Mouse (Mus musculus) layer of hippocampus, adult 8-10 months (tissue): ENCODE data around the gene Igdcc4. TPM values are rescaled to one million over a fixed set of nuclear protein-coding genes. Genes with fewer than 3 reads are reported as not detected.
"Not testable (repeated sequence)": the region's sequence is repeated elsewhere in the genome, so short reads cannot be mapped to it uniquely, and the experiment has no call there.

ENCODE experiments used
- DNase-seq, 2 experiments: peaks; one replicate each; pipeline ENCODE4 v3.0.0; 2022; ENCODE audit warnings: low spot score in 2 of 2
- total RNA-seq, 4 experiments: library from RNA; stranded (reverse); gene quantifications; 2 replicates each; pipeline ENCODE4 v1.2.4; 2022

The Igdcc4 gene
- total RNA-seq = 10 to 100 TPM; 44.3 to 49.9 (median 46.7) TPM

- DNase-seq = no peak
Measured at GRCm38 (mm10) chr9:65100991-65101685, at the start of gene Igdcc4. TSS of gene Igdcc4 (plus strand) at chr9:65101486.

GRCm38 (mm10) chr9:65064251-65064650, 37.0 kb upstream of the Igdcc4 start:
- no peak for DNase-seq

- no peak for DNase-seq
Measured at GRCm38 (mm10) chr9:65070587-65070986, 30.7 kb upstream of the Igdcc4 start.

GRCm38 (mm10) chr9:65073555-65073954, 27.7 kb upstream of the Igdcc4 start:
- DNase-seq = no peak

- no peak for DNase-seq
Measured at GRCm38 (mm10) chr9:65074251-65074650, 27.0 kb upstream of the Igdcc4 start.

- DNase-seq = no peak
Measured at GRCm38 (mm10) chr9:65074855-65075493, 26.3 kb upstream of the Igdcc4 start.

- DNase-seq = no peak
Measured at GRCm38 (mm10) chr9:65077536-65077935, 23.8 kb upstream of the Igdcc4 start.

GRCm38 (mm10) chr9:65080141-65080540, 21.1 kb upstream of the Igdcc4 start:
- not testable (repeated sequence) for DNase-seq

- no peak for DNase-seq
Measured at GRCm38 (mm10) chr9:65083075-65083765, 18.1 kb upstream of the Igdcc4 start.

GRCm38 (mm10) chr9:65084198-65084807, 17.0 kb upstream of the Igdcc4 start:
- DNase-seq = no peak

GRCm38 (mm10) chr9:65085270-65085669, 16.0 kb upstream of the Igdcc4 start:
- no peak for DNase-seq

- no peak for DNase-seq
Measured at GRCm38 (mm10) chr9:65086801-65087200, 14.5 kb upstream of the Igdcc4 start.

GRCm38 (mm10) chr9:65087490-65087889, 13.8 kb upstream of the Igdcc4 start:
- no peak for DNase-seq

- peak; percentile 37 to 52 for DNase-seq
Measured at GRCm38 (mm10) chr9:65094237-65094636, 7.0 kb upstream of the Igdcc4 start.

- no peak for DNase-seq
Measured at GRCm38 (mm10) chr9:65101686-65102376, 545 bp downstream of the Igdcc4 start.

GRCm38 (mm10) chr9:65102377-65103172, 1.3 kb downstream of the Igdcc4 start:
- no peak for DNase-seq

- DNase-seq = no peak
Measured at GRCm38 (mm10) chr9:65103173-65103752, 2.0 kb downstream of the Igdcc4 start.

- DNase-seq = no peak
Measured at GRCm38 (mm10) chr9:65106821-65107220, 5.5 kb downstream of the Igdcc4 start.

GRCm38 (mm10) chr9:65107893-65108292, 6.6 kb downstream of the Igdcc4 start:
- no peak for DNase-seq
